Mouse (Mus musculus): ENCODE results near the gene Invs. TPM values are rescaled to one million over a fixed set of nuclear protein-coding genes. Genes with fewer than 3 reads are reported as not detected.
A peak's percentile ranks its signal among the peaks of the same experiment; 100 is the strongest.

The Invs gene
- polyA plus RNA-seq, 1 experiment from 2014 or later, result 1.9 TPM

DNA sequence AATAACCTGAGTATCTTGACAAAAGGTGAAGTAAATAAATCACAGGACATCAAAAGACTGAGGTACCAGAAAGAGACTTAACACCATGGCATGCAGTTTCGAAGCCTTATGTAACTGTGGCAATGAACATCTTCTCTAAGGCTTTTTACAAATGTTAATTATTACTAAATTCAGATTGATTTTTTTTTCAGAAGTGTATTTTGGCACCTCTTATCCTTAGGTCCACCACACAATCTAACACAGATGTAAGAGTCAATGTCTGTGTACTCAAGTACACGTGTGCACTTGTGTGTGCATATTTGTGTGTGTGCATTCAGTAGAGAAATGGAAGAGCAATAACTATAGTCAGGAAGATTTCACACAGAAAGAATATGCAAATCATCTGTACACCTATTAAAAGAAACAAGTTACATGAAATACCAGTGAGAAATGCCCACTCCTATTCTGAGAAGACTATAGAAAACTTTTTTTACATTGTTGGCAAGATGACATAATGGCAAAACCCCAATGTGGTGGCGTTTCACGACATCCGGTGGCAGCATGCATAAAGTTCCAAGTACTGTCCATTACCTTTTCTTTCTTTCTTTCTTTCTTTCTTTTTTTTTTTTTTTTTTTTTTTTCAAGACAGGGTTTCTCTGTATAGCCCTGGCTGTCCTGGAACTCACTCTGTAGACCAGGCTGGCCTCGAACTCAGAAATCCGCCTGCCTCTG lies 6.3 kb upstream of the Invs start:
- no peak for ATAC-seq (ENCODE audit: insufficient read depth)
- H3K9me3 ChIP-seq (replicated peaks), result no peaks in the 10 kb centered on the region
- H3K4me2 ChIP-seq, result no peak overlapping the region
- 82% methylated on average over 7 of the region's 7 CpGs for WGBS (ENCODE audit: insufficient replicate concordance)
- H3K4me1 ChIP-seq (replicated peaks), result peaks cover 5% of the 10 kb centered on the region
- H3K27ac ChIP-seq (replicated peaks), result no peak overlapping the region
- no peak overlapping the region for H3K9ac ChIP-seq
- no peaks in the 10 kb centered on the region for H3K27me3 ChIP-seq
- no peak overlapping the region for H3K4me3 ChIP-seq (replicated peaks)
- H3K36me3 ChIP-seq (replicated peaks), result no peaks in the 10 kb centered on the region

DNA sequence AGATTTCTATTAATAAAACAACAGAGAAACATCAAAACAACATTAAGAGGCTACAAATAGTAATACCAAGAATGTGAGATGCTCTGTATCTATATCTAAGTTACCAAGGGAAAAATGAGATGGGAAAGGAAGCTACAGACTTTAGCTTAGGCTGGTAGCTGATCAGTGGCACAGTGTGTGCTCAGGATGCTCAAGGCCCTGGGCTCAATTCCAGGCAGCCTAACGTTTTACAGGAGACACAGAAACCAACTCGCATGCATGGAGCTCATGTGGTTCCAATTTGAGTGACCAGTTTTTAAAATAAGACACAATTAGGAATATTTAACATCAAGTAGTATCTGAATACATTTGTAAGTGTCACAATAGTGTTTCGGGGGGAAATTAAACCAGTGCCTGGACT lies 3.8 kb upstream of the Invs start:
- H3K4me2 ChIP-seq, result no peak overlapping the region
- no peak overlapping the region for H3K27ac ChIP-seq (replicated peaks)
- no peaks in the 10 kb centered on the region for H3K36me3 ChIP-seq (replicated peaks)
- peaks cover 20% of the 10 kb centered on the region for H3K4me1 ChIP-seq (replicated peaks)
- no peaks in the 10 kb centered on the region for H3K27me3 ChIP-seq
- no peak for ATAC-seq (ENCODE audit: insufficient read depth)
- 66% methylated on average over 3 of the region's 3 CpGs for WGBS (ENCODE audit: insufficient replicate concordance)
- no peak overlapping the region for H3K4me3 ChIP-seq (replicated peaks)
- no peak overlapping the region for H3K9ac ChIP-seq
- no peaks in the 10 kb centered on the region for H3K9me3 ChIP-seq (replicated peaks)

DNA sequence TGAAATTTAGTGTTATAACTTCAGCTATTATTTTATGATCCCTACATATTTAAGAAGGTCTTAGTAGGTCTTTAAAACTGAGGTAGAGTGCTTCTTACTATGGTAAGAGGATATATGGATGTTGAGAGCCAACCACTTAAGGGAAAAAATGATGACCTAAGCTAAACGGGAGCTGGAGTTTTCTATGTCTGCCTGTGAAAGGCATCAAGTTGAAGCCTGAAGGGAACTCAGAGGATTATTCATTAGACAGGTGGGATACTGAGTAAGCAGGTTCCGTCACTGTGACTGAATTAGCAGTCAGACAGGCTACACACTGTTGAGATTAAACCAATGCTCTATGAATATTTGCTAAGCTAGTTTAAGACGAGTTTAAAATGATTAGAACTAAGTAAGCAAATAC lies 2.5 kb upstream of the Invs start:
- Histone ChIP-seq H3K4me3 (replicated peaks) (no peak overlapping the region), H3K27ac (replicated peaks) (no peak overlapping the region), H3K9me3 (replicated peaks) (no peaks in the 10 kb centered on the region), H3K4me1 (replicated peaks) (peaks cover 19% of the 10 kb centered on the region), H3K36me3 (replicated peaks) (no peaks in the 10 kb centered on the region), H3K4me2 (no peak overlapping the region), H3K27me3 (no peaks in the 10 kb centered on the region), H3K9ac (no peak overlapping the region)
- ATAC-seq (ENCODE audit: insufficient read depth), result no peak
- WGBS (ENCODE audit: insufficient replicate concordance), result 63% methylated on average over 3 of the region's 3 CpGs

DNA sequence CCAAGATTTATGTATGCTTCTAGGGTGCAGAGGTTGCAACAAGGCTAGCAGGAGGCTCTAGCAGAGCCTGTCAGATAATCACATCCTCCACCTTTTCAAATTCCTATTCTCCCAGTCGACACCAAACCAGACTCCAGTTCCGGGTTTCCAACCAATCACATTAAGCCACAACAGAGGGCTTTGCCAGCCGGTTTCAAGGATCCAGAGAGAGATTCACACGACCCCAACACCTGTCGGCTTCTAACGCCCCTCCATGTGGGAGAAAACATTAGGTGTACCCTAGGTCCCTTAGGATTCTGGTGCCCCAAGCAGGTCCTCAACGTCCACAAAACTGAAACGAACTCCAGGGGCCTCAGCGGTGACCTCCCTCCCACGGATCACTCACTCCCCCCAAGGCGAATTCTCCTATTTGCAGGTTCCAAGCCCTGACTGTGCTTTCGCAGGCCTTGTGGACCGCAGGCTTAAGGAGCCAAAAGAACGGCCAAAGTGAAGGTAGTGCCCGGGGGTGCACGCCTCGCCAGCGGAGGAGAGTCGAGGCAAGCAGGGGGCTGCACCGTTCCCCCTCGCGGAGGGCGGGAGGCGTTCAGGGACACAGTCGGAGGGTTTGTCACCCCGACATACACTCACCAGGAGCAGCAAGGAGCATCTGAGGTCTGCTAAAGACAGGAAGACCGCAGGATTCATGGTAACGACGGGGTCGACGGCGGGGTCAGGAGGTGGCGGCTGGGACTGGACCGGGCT lies 633 bp upstream of the Invs start:
- peak; percentile 26; the same call in 1 of the 2 replicates for ATAC-seq (ENCODE audit: insufficient read depth)
- WGBS (ENCODE audit: insufficient replicate concordance), result under 1% methylated on average over 34 of the region's 34 CpGs
- H3K9ac ChIP-seq, result peak overlapping the region; percentile 92

DNA sequence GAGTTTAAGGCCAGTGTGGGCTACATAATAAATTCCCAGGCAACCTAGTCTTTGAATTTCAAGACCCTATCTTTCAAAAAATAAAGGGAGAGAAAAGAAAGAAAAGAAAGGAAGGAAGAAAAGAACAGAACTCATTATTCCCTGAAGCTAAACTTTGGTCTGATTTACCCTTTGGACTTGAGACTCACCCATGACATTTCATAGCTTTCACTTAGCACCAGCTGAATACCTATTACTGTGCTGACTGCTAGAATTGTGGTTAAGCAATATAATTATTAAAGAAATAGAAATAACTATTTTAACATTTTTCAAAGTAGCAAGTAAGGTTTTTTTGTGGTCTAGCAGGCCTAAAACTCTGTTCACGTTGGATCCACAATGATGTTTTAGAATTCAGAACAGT lies 1.6 kb downstream of the Invs start:
- Histone ChIP-seq H3K9me3 (replicated peaks) (no peaks in the 10 kb centered on the region), H3K9ac (no peak overlapping the region), H3K27me3 (no peaks in the 10 kb centered on the region), H3K4me1 (replicated peaks) (peaks cover 18% of the 10 kb centered on the region), H3K4me3 (replicated peaks) (no peak overlapping the region), H3K36me3 (replicated peaks) (no peaks in the 10 kb centered on the region), H3K27ac (replicated peaks) (no peak overlapping the region), H3K4me2 (no peak overlapping the region)
- 67% methylated on average over 1 of the region's 1 CpGs for WGBS (ENCODE audit: insufficient replicate concordance)
- no peak for ATAC-seq (ENCODE audit: insufficient read depth)

More for the DNA sequence above, 633 bp upstream of the Invs start:
- no peaks in the 10 kb centered on the region for H3K9me3 ChIP-seq (replicated peaks)
- H3K27ac ChIP-seq (replicated peaks), result peak overlapping the region; percentile 73
- H3K4me3 ChIP-seq (replicated peaks), result peak overlapping the region; percentile 97
- H3K27me3 ChIP-seq, result no peaks in the 10 kb centered on the region
- peak overlapping the region; percentile 86 for H3K4me2 ChIP-seq
- no peaks in the 10 kb centered on the region for H3K36me3 ChIP-seq (replicated peaks)
- peaks cover 18% of the 10 kb centered on the region for H3K4me1 ChIP-seq (replicated peaks)

DNA sequence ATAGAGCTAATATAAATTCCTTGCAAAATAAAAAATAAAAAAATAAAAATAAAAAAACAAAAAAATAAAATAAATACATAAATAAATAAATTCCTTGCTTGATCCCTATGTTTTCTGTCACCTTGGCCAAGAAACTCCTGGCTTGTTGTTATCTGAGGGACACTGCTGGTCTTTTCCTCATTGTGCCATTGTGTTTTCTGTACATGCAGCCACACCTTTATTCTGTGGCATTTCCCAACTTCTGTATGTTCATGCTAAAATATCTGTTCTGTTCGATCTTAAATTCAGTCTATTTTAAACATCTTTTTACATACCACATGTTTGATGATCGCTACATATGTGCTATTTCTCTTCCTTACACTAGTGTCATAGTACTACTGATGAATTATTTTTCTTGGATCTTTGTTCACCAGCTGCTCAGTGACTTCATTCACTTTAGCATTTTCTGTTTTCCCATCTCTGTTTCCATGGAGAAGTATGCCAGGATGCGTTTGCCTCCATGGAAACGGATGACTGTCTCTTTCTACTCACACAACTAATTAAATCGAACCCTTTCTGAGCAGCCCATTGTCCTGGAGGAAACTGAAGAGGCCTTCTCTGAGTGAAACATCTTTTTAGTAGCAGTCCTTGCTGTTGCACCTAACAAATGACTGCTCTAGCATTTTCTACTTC lies 7.7 kb downstream of the Invs start:
- Histone ChIP-seq H3K4me2 (no peak overlapping the region), H3K27me3 (no peaks in the 10 kb centered on the region), H3K9me3 (replicated peaks) (no peaks in the 10 kb centered on the region), H3K4me3 (replicated peaks) (no peak overlapping the region), H3K9ac (no peak overlapping the region), H3K4me1 (replicated peaks) (no peaks in the 10 kb centered on the region), H3K36me3 (replicated peaks) (no peaks in the 10 kb centered on the region), H3K27ac (replicated peaks) (no peak overlapping the region)
- no peak for ATAC-seq (ENCODE audit: insufficient read depth)
- WGBS (ENCODE audit: insufficient replicate concordance), result 62% methylated on average over 5 of the region's 5 CpGs

DNA sequence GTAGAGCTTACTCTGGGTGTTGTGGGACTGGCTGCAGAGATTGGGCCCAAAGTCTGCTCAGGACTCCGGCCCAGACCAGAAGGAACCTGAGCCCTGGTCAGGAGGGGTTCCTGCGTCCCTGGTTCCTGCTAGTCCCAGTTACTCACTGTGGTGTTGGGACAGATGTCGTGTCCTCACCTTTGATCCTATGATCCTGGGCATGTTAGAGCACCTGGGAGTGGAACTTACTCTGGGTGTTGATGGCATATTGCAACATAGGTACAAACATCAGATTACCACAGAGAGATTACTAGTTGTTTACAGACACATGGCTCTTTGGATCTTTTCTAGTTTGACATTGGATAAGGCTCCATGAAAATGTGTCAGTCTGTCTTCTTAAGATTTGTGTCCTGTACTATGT lies 35.3 kb downstream of the Invs start:
- Histone ChIP-seq H3K4me2 (no peak overlapping the region), H3K4me3 (replicated peaks) (no peak overlapping the region), H3K9ac (no peak overlapping the region), H3K27me3 (no peaks in the 10 kb centered on the region), H3K27ac (replicated peaks) (peak overlapping the region; percentile 24; the same call in 1 of the 2 replicates), H3K4me1 (replicated peaks) (no peaks in the 10 kb centered on the region), H3K36me3 (replicated peaks) (no peaks in the 10 kb centered on the region), H3K9me3 (replicated peaks) (no peaks in the 10 kb centered on the region)
- peak; percentile 76 for ATAC-seq (ENCODE audit: insufficient read depth)
- WGBS (ENCODE audit: insufficient replicate concordance), result 54% methylated on average over 3 of the region's 3 CpGs

DNA sequence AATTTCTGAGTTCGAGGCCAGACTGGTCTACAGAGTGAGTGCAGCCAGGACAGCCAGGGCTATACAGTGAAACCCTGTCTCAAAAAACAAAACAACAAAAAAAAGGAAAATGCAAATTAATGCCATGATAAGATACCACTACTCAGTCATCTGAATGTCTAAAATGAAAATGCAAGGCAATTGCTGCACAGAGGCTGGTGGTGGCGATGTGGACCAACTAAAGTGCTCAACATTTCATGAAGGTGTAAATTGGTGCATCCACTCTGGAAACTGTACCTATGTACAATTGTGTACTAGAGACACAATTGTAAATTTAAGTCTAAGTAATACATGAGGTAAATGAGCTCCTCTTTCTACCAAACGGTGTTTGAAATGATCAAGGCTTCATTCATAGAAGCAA lies 36.5 kb downstream of the Invs start:
- no peaks in the 10 kb centered on the region for H3K27me3 ChIP-seq
- no peak overlapping the region for H3K4me3 ChIP-seq (replicated peaks)
- H3K36me3 ChIP-seq (replicated peaks), result no peaks in the 10 kb centered on the region
- H3K4me1 ChIP-seq (replicated peaks), result no peaks in the 10 kb centered on the region
- no peak overlapping the region for H3K9ac ChIP-seq
- H3K27ac ChIP-seq (replicated peaks), result no peak overlapping the region
- WGBS (ENCODE audit: insufficient replicate concordance), result 65% methylated on average over 3 of the region's 3 CpGs
- ATAC-seq (ENCODE audit: insufficient read depth), result no peak
- no peaks in the 10 kb centered on the region for H3K9me3 ChIP-seq (replicated peaks)
- H3K4me2 ChIP-seq, result no peak overlapping the region

DNA sequence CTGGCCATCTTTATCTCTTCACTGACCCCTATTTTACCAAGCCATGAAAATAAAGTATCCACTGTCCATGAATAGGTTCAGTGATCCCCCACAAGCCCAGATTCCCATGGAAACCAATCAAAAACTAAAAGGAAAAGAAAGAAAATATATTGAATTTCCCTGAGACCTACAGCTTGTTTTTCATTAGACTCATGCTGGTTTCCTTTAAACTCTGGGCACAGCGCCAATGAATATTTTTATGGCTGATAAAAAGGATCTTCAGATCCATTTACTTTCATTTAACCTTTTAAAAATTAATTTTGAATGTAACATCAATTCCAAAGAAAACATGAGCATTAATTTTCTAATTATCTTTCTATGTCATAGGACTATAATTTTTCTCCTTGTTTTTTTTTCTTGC lies 41.7 kb downstream of the Invs start:
- ATAC-seq (ENCODE audit: insufficient read depth), result no peak
- Histone ChIP-seq H3K27ac (replicated peaks) (no peak overlapping the region), H3K4me3 (replicated peaks) (no peak overlapping the region), H3K36me3 (replicated peaks) (no peaks in the 10 kb centered on the region), H3K27me3 (no peaks in the 10 kb centered on the region), H3K9ac (no peak overlapping the region), H3K4me1 (replicated peaks) (no peaks in the 10 kb centered on the region), H3K4me2 (no peak overlapping the region), H3K9me3 (replicated peaks) (no peaks in the 10 kb centered on the region)
- WGBS (ENCODE audit: insufficient replicate concordance), result 67% methylated on average over 1 of the region's 1 CpGs

DNA sequence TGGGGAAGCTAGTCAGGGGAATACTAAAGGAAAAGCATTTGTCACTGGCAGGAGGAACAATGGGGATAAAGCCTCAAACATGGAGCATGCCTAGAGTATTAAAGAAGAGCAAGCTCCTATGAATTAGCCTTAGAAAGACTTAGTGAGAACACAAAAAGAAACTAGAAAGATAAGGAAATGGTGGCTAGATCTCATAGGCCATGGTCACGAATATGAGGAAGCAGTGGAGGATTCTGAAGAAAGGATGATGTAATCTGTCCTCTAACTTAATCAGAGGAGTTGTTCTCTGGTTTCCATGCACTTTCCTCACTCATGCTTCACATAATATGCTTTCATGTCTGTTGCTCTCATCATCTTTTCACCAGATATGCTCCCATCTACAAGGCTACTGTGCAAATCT lies 42.5 kb downstream of the Invs start:
- H3K9ac ChIP-seq, result no peak overlapping the region
- H3K4me2 ChIP-seq, result no peak overlapping the region
- no peaks in the 10 kb centered on the region for H3K9me3 ChIP-seq (replicated peaks)
- H3K36me3 ChIP-seq (replicated peaks), result no peaks in the 10 kb centered on the region
- no peak overlapping the region for H3K27ac ChIP-seq (replicated peaks)
- no peaks in the 10 kb centered on the region for H3K4me1 ChIP-seq (replicated peaks)
- no peaks in the 10 kb centered on the region for H3K27me3 ChIP-seq
- no peak overlapping the region for H3K4me3 ChIP-seq (replicated peaks)
- ATAC-seq (ENCODE audit: insufficient read depth), result no peak
- WGBS (ENCODE audit: insufficient replicate concordance), result 14% methylated on average over 1 of the region's 1 CpGs

DNA sequence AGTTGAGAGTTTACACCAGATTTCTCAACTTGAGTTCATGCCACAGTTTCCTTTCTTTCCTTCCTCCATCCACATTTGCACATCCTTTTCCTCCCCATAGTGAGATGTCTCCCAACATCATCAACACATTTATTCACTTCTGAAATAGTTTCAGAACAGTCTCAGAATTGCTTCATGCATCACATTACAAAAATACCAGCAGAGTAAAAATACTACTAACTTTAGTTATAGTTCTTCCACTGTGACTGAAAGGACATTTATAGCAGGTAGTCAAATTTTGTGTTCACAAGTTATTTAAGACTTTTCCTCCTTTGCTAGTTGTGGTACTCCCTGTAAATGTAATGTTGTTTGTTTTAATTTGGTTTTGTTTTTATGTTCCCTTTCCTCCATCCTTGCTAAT lies 47.6 kb downstream of the Invs start:
- Histone ChIP-seq H3K9me3 (replicated peaks) (no peaks in the 10 kb centered on the region), H3K36me3 (replicated peaks) (no peaks in the 10 kb centered on the region), H3K4me3 (replicated peaks) (no peak overlapping the region), H3K27me3 (no peaks in the 10 kb centered on the region), H3K9ac (no peak overlapping the region), H3K27ac (replicated peaks) (no peak overlapping the region), H3K4me1 (replicated peaks) (no peaks in the 10 kb centered on the region), H3K4me2 (no peak overlapping the region)
- ATAC-seq (ENCODE audit: insufficient read depth), result no peak
